Mouse (Mus musculus) thymus, adult 2 months (tissue): ENCODE results near the gene Zbtb20.

ENCODE experiments used
- CTCF ChIP-seq: fragments of 200-500 bp; IDR thresholded peaks from 2 replicates; pipeline ENCODE4 v1.5.1; 2012; ENCODE audit warnings: mild to moderate bottlenecking, control low read depth, low read length, moderate library complexity, borderline replicate concordance; ENCODE audit not compliant: control insufficient read depth, poor library complexity, insufficient read depth; ENCODE audit errors: extremely low read depth
- POLR2A ChIP-seq: fragments of 200-500 bp; IDR thresholded peaks from 2 replicates; pipeline ENCODE4 v1.6.1; 2012; ENCODE audit warnings: mild to moderate bottlenecking, low read length, control low read depth, moderate library complexity; ENCODE audit not compliant: control insufficient read depth, poor library complexity, insufficient read depth; ENCODE audit errors: extremely low read depth

DNA sequence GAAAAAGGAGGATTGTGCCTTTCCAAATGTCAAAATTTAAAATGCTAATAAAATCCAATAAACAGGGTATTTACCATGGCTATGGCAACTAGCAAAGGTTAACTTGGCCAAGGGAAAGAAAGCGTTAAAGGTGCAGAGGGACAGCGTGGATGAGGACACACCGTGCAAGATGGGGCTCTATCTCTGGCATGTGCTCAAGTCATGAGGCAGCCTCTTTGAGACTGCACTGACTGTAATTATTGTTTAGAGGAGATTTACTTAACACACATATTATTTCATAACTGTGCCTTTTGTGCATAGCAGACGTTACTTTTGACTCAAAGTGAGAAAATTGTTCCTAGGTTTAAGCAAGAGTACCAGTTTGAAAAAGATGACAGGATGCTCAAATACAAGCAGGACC is 554.3 kb downstream of the Zbtb20 start:
- TF ChIP-seq POLR2A (no peak), CTCF (no peak)
